Mouse (Mus musculus) intestine, embryonic 14.5 days (tissue): ENCODE results near the gene Eif3i. TPM values are rescaled to one million over a fixed set of nuclear protein-coding genes. Genes with fewer than 3 reads are reported as not detected.

ENCODE experiments used
- ATAC-seq: fragments of 200-750 bp; cut with Nextera tagmentation; replicated peaks from 2 replicates; pipeline ENCODE4 v1.8.0; 2017; ENCODE audit warnings: low read depth, moderate number of reproducible peaks, moderate TSS enrichment, moderate library complexity; ENCODE audit not compliant: low FRiP score, low TSS enrichment
- DNase-seq: peaks from one replicate; pipeline ENCODE4 v3.0.0-alpha.2; 2018; ENCODE audit warnings: low spot score
- H3K27ac ChIP-seq: fragments of 300-500 bp; sonication (generic); 2 replicates; pipeline ENCODE4 v1.5.1; 2014; ENCODE audit warnings: low read depth, mild to moderate bottlenecking, control low read depth
- H3K27me3 ChIP-seq: fragments of 300-500 bp; sonication (generic); replicated peaks from 2 replicates; pipeline ENCODE4 v1.6.1; 2014; ENCODE audit warnings: low read length, control low read depth; ENCODE audit not compliant: control insufficient read depth, insufficient read depth
- H3K36me3 ChIP-seq: fragments of 300-500 bp; sonication (generic); 2 replicates; pipeline ENCODE4 v1.6.1; 2014; ENCODE audit warnings: low read length, control low read depth; ENCODE audit not compliant: control insufficient read depth, insufficient read depth
- H3K4me1 ChIP-seq: fragments of 300-500 bp; sonication (generic); replicated peaks from 2 replicates; pipeline ENCODE4 v1.6.1; 2014; ENCODE audit warnings: low read length, control low read depth, mixed read lengths; ENCODE audit not compliant: control insufficient read depth, insufficient read depth
- H3K4me2 ChIP-seq: fragments of 300-500 bp; sonication (generic); 2 replicates; pipeline ENCODE4 v1.6.1; 2014; ENCODE audit warnings: low read length
- H3K4me3 ChIP-seq: fragments of 300-500 bp; sonication (generic); 2 replicates; pipeline ENCODE4 v1.5.1; 2014; ENCODE audit warnings: low read depth, low read length, control low read depth, mixed read lengths
- H3K9ac ChIP-seq: fragments of 300-500 bp; sonication (generic); 2 replicates; pipeline ENCODE4 v1.6.1; 2014; ENCODE audit warnings: mild to moderate bottlenecking, low read length
- H3K9me3 ChIP-seq: fragments of 300-500 bp; sonication (generic); 2 replicates; pipeline ENCODE4 v1.6.1; 2016; ENCODE audit warnings: low read length, control low read depth; ENCODE audit not compliant: control insufficient read depth
- WGBS: fragments of 180-500 bp; shearing (Covaris S2); extraction: QIAGEN DNeasy Blood & Tissue Kit; methylation state at CpG from one replicate; pipeline ENCODE4 v1.1.7; 2014; 5-methylcytosine and 5-hydroxymethylcytosine counted together
- polyA plus RNA-seq: library from polyadenylated mRNA; unstranded; fragments of >200 nt; fragmentation: Nextera tagmentation; extraction: Ambion mirVana; gene quantifications from 2 replicates; pipeline ENCODE4 v1.2.1, GENCODE M21; 2014

Gene Eif3i
- polyA plus RNA-seq, 1 experiment from 2014 or later = 356 TPM

- H3K9ac ChIP-seq = peak overlapping the region; percentile 48
- WGBS = 3% methylated on average over 36 of the region's 36 CpGs
- H3K36me3 ChIP-seq = no peaks in the 10 kb centered on the region
- H3K4me1 ChIP-seq = peaks cover 7% of the 10 kb centered on the region; the same call in 1 of the 2 replicates
- peak overlapping the region; percentile 47 for H3K4me3 ChIP-seq
- no peaks in the 10 kb centered on the region for H3K27me3 ChIP-seq
- H3K9me3 ChIP-seq = no peaks in the 10 kb centered on the region
- DNase-seq (peak; percentile 91), ATAC-seq (peak; percentile 77)
- peak overlapping the region; percentile 51 for H3K27ac ChIP-seq
- peak overlapping the region; percentile 86 for H3K4me2 ChIP-seq
These were observed 15.4 kb downstream of the Eif3i start for GRCm38 (mm10) chr4:129584884-129585608.

- DNase-seq (no peak), ATAC-seq (no peak)
- 83% methylated on average over 1 of the region's 1 CpGs for WGBS
- Histone ChIP-seq H3K9ac (peak overlapping the region; percentile 48; the same call in 1 of the 2 replicates), H3K36me3 (no peaks in the 10 kb centered on the region), H3K4me2 (peak overlapping the region; percentile 86), H3K27ac (peak overlapping the region; percentile 51; the same call in 1 of the 2 replicates), H3K27me3 (no peaks in the 10 kb centered on the region), H3K4me1 (peaks cover 7% of the 10 kb centered on the region; the same call in 1 of the 2 replicates), H3K4me3 (peak overlapping the region; percentile 47), H3K9me3 (no peaks in the 10 kb centered on the region)
These were observed 16.1 kb downstream of the Eif3i start for GRCm38 (mm10) chr4:129584370-129584769.

GRCm38 (mm10) chr4:129582251-129582650 lies 18.2 kb downstream of the Eif3i start:
- DNase-seq = no peak
- no peaks in the 10 kb centered on the region for H3K9me3 ChIP-seq
- H3K4me1 ChIP-seq = peaks cover 7% of the 10 kb centered on the region; the same call in 1 of the 2 replicates
- no peak overlapping the region for H3K9ac ChIP-seq
- H3K27ac ChIP-seq = no peak overlapping the region
- no peak overlapping the region for H3K4me2 ChIP-seq
- no peaks in the 10 kb centered on the region for H3K36me3 ChIP-seq
- H3K4me3 ChIP-seq = no peak overlapping the region
- 80% methylated on average over 1 of the region's 1 CpGs for WGBS
- ATAC-seq = no peak
- H3K27me3 ChIP-seq = no peaks in the 10 kb centered on the region

GRCm38 (mm10) chr4:129580347-129580746 lies 20.1 kb downstream of the Eif3i start:
- no peak overlapping the region for H3K4me3 ChIP-seq
- peaks cover 7% of the 10 kb centered on the region; the same call in 1 of the 2 replicates for H3K4me1 ChIP-seq
- no peak overlapping the region for H3K9ac ChIP-seq
- DNase-seq (no peak), ATAC-seq (no peak)
- no peak overlapping the region for H3K4me2 ChIP-seq
- no peaks in the 10 kb centered on the region for H3K9me3 ChIP-seq
- no peak overlapping the region for H3K27ac ChIP-seq
- H3K36me3 ChIP-seq = no peaks in the 10 kb centered on the region
- H3K27me3 ChIP-seq = no peaks in the 10 kb centered on the region
- WGBS = 55% methylated on average over 7 of the region's 7 CpGs

GRCm38 (mm10) chr4:129578466-129578865 lies 22.0 kb downstream of the Eif3i start, which contains the start of gene Fam167b:
Fam167b (minus strand) TSS chr4:129578549.
- H3K27ac ChIP-seq = no peak within 1 kb of the TSS
- no peaks in the 10 kb centered on the region; the same call in 1 of the 2 replicates for H3K4me1 ChIP-seq
- no peaks in the 10 kb centered on the region for H3K9me3 ChIP-seq
- H3K4me3 ChIP-seq = no peak within 1 kb of the TSS
- no peak for DNase-seq
- no peaks in the 10 kb centered on the region for H3K36me3 ChIP-seq
- no peaks in the 10 kb centered on the region for H3K27me3 ChIP-seq
- no peak within 1 kb of the TSS for H3K9ac ChIP-seq
- no peak within 1 kb of the TSS for H3K4me2 ChIP-seq
- no peak for ATAC-seq
- 78% methylated on average over 5 of the region's 5 CpGs for WGBS

GRCm38 (mm10) chr4:129577688-129578087 lies 22.8 kb downstream of the Eif3i start:
- Histone ChIP-seq H3K9ac (no peak overlapping the region), H3K4me2 (no peak overlapping the region), H3K4me3 (no peak overlapping the region), H3K27ac (no peak overlapping the region), H3K4me1 (no peaks in the 10 kb centered on the region; the same call in 1 of the 2 replicates), H3K36me3 (no peaks in the 10 kb centered on the region), H3K9me3 (no peaks in the 10 kb centered on the region), H3K27me3 (no peaks in the 10 kb centered on the region)
- DNase-seq (no peak), ATAC-seq (no peak)
- WGBS = 85% methylated on average over 7 of the region's 7 CpGs

GRCm38 (mm10) chr4:129576863-129577491 lies 23.5 kb downstream of the Eif3i start:
- H3K27ac ChIP-seq = no peak overlapping the region
- H3K9me3 ChIP-seq = no peaks in the 10 kb centered on the region
- H3K4me1 ChIP-seq = no peaks in the 10 kb centered on the region; the same call in 1 of the 2 replicates
- DNase-seq (peak; percentile 73), ATAC-seq (no peak)
- 37% methylated on average over 21 of the region's 21 CpGs for WGBS
- no peaks in the 10 kb centered on the region for H3K36me3 ChIP-seq
- no peaks in the 10 kb centered on the region for H3K27me3 ChIP-seq
- no peak overlapping the region for H3K4me3 ChIP-seq
- H3K9ac ChIP-seq = no peak overlapping the region
- H3K4me2 ChIP-seq = no peak overlapping the region

GRCm38 (mm10) chr4:129575171-129575844 lies 25.1 kb downstream of the Eif3i start:
- Histone ChIP-seq H3K27ac (peak overlapping the region; percentile 22; the same call in 1 of the 2 replicates), H3K4me1 (no peaks in the 10 kb centered on the region; the same call in 1 of the 2 replicates), H3K4me3 (no peak overlapping the region), H3K9ac (no peak overlapping the region), H3K27me3 (no peaks in the 10 kb centered on the region), H3K4me2 (no peak overlapping the region), H3K36me3 (no peaks in the 10 kb centered on the region), H3K9me3 (no peaks in the 10 kb centered on the region)
- DNase-seq (peak; percentile 56), ATAC-seq (no peak)
- 39% methylated on average over 7 of the region's 8 CpGs for WGBS
